Mouse (Mus musculus) erythroblast, embryonic 14.5 days (primary cell): ENCODE measurements around the gene Chpf2.

ENCODE experiments used
- GATA1 ChIP-seq: IDR thresholded peaks from 2 replicates; pipeline ENCODE4 v1.6.1; 2012; ENCODE audit warnings: low read length, inconsistent platforms, mixed read lengths
- TAL1 ChIP-seq: IDR thresholded peaks from 3 replicates; pipeline ENCODE4 v1.6.1; 2012; ENCODE audit warnings: low read length, inconsistent platforms, mixed read lengths

- TF ChIP-seq GATA1 (no peak), TAL1 (no peak)
Measured at GRCm38 (mm10) chr5:24615097-24615496, 28.6 kb downstream of the Chpf2 start.
